Mouse (Mus musculus) erythroid progenitor cell, adult 5-6 weeks (primary cell): ENCODE data around the gene Tldc1. TPM values are rescaled to one million over a fixed set of nuclear protein-coding genes. Genes with fewer than 3 reads are reported as not detected.
A peak's percentile ranks its signal among the peaks of the same experiment; 100 is the strongest.

Source experiments
- ATAC-seq: replicated peaks from 2 replicates; pipeline ENCODE4 v1.8.0; 2016; ENCODE audit warnings: moderate number of reproducible peaks, mild to moderate bottlenecking, moderate TSS enrichment, inconsistent platforms; ENCODE audit not compliant: poor library complexity, low FRiP score, severe bottlenecking
- total RNA-seq, 2 experiments: library from RNA; stranded (forward) in 1 of 2; stranded (reverse) in 1 of 2; fragments of 150-400 nt in 1 of 2; fragments of 186-747, 209-891 nt in 1 of 2; gene quantifications; 2 replicates each; pipeline versions ENCODE4 v1.2.3 to v1.2.4; 2015 to 2017; ENCODE audit warnings: low replicate concordance in 2 of 2

Tldc1 gene
- total RNA-seq (2015; ENCODE audit: low replicate concordance), result 4.2 TPM in 1 of 2 replicates, not detected in the other
- 0.51 TPM in 1 of 2 replicates, not detected in the other for total RNA-seq (2017; ENCODE audit: low replicate concordance)

- peak; percentile 94 for ATAC-seq
These were observed at the start of gene Tldc1 for GRCm38 (mm10) chr8:119778263-119778662. Gene Tldc1 (minus strand): TSS chr8:119778416.

DNA sequence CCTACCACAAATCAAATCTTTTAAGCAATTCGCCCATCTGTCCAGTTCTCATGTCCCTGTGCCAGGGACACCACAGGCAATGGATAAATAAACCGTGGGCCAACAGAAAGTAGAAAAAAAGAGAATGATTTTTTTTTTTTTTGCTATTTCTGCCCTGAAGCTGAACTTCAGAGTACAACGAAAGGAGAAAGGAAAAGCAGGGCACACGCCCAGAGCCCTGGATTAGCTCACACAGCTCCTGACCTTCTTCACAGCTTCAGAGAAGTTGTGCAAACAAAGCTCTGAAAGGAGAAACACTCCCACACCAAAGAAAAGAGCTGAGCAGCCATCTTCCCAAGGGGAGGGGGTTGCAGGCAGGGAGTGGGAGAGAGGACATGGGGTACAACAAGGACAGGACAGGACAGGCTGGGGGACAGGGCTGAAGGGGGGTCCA lies 49.5 kb upstream of the Tldc1 start:
- no peak for ATAC-seq

DNA sequence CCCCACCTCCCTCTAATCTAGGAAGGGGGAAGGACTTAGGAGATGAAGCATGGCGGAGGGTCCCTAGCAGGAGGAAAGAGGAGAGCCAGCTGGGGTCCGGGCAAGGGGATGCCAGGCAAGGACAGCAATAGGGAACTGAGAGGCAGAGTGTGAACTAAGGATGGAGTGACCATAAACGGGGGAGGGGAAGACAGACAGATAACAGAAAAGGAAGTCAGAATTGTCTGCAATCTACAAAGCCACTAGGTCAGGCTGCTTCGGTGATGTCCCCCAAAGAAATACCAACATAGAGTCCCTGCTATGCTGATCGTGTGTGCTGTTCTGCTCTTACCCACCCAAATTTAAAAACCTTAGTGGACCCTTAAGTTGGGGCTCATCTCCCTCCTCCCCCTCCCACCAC lies 48.8 kb upstream of the Tldc1 start:
- no peak for ATAC-seq

- ATAC-seq, result no peak
These were observed 47.9 kb upstream of the Tldc1 start for GRCm38 (mm10) chr8:119825950-119826730.

- no peak for ATAC-seq
These were observed 46.6 kb upstream of the Tldc1 start for GRCm38 (mm10) chr8:119824809-119825273.

DNA sequence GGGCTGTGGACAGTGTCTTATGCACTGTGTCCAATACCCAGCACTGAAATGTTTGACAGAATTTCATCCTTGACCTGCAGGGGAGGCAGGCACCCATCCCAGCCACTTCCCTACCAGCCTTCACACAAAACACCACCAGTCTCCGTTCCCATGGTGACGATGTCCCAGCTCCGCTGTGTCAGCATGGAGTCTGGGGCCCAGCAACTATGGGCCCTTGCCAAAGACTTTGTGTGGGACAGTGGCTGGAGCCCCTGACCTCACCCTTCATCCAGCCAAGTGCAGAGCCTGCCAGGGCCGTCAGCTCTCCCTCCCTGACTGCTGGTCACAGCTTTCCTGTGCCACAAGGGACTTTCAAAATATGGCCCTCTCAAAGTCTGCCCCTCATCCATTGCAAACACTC lies 45.9 kb upstream of the Tldc1 start:
- no peak for ATAC-seq

- no peak for ATAC-seq
These were observed 45.1 kb upstream of the Tldc1 start for GRCm38 (mm10) chr8:119823278-119823677.

DNA sequence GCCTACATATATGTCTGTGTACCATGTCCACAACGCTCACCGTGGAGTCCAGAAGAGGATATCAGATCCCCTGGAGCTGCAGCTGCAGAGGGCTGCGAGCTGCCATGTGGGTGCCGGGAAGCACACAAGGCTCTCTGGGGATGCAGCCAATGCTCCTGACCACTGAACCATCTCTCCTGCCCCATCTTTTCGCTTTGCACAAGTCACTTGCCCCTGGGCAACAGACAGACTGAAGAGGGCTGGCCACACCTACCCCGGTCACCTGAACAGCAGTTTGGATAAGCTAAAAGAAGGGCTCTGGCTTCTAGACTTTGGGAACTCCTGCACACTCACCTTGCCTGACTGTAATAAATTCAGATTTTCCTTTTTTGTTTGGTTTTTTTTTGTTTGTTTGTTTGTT lies 43.5 kb upstream of the Tldc1 start:
- ATAC-seq, result no peak

DNA sequence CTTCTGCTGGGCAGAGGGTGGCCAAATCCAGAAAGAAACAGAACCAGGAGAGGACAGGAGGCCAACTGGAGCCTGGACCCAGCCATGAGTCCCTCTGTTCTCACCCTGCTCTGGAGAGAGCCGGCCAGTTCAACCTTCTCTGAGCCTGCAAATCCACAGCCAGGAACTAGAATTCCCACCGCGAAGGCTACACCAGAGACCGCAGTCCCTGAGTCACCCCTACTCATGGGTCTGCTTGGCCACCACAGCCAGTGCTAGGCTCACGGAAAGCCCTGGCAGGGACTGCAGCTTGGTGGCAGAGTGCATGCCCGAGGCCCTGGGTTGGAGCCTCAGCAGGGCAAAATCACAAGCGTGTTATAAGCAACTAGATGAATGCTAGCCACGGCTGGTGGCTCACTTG lies 41.8 kb upstream of the Tldc1 start:
- no peak for ATAC-seq

DNA sequence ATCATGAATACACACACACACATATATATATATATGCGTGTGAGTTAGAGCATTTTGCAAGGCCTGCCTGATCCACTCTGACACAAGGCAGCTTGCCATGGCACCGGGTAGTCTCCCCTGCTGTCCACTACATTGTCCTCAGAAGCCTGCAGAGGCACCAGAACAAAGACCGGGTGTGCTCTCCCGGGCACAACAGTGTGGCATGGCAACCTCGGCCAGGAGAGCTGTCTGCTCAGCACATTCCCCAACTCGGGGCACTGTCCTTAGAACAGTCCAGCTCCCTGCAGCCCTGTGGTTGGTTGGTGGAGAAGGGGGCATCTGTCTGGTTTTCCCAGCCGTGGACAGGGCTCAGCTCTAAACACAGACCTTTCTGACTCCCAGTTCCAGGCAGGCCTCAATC lies 41.1 kb upstream of the Tldc1 start:
- ATAC-seq, result no peak

DNA sequence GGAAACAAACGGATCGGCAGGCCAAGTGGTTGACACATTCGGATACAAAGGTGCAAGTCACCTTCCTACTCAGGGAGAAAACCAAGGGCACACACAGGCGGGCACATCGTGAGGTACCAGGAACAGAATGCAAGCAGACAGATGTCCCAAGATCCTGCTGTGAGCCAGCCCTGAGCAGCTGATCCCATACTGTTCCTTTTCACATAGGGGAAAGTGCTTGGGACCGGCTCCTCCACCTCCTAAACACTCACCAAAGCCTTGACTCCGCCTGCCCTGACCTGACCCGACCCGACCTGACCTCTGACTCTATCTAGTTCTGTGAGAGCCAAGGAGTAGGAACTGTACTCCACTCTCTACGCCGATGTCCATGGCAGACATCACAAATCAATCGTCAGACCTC lies 39.2 kb upstream of the Tldc1 start:
- ATAC-seq, result no peak

DNA sequence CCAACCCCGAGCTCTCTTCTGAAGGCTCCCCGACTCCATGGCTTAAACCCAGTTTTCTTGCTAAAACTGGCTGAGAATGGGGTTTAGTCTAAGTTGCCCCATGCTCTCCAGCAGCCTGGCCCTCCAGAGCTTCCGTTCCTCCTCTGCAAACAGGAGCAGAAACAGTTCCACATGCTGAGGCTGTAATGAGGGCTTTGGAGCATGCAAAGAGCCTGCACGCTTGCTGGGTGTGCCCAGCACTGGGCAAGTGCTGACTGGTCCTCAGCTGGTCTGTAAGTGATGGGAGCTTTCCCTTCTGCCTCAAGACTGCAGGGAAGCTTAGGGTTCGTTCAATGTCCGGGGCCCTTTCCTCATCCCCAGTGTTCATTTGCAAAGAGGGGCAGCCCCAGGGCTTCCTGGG lies 38.0 kb upstream of the Tldc1 start:
- no peak for ATAC-seq

DNA sequence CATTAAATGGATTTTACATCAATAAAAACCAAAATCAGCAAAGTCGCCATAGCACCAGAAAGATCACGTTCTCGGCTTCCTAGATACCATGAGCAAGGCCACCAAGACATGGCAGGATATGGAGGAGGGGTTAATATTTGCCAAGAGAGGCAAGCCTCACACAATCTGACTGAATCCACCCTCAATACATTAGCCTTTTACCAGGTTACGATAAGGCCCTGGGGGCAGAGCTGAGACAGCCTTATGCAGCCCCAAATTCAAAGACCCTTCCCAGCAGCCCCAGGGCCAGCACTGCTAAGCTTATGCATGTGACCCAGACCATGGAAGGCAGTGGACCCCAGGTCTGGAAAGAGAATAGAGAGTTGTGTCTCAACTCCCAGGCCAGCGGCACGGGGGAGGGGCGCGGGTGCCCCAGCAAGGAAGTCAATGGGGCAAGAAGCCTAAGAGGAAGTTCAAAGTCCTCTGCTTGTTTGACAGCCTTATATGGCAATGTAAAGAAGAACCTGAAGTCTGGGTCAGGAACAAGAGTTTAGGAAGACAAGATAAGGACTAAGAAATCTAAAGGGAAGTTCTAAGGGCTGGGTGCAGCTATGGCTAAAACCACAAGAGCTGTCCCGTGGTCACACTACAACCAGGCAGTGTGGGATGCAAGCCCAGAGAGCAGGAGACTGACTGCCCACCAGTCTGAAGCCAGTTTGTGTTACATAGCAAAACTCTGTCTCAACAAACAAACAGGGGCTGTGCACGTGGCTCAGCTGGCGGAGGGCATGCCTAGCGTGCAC lies 34.6 kb upstream of the Tldc1 start:
- no peak for ATAC-seq

DNA sequence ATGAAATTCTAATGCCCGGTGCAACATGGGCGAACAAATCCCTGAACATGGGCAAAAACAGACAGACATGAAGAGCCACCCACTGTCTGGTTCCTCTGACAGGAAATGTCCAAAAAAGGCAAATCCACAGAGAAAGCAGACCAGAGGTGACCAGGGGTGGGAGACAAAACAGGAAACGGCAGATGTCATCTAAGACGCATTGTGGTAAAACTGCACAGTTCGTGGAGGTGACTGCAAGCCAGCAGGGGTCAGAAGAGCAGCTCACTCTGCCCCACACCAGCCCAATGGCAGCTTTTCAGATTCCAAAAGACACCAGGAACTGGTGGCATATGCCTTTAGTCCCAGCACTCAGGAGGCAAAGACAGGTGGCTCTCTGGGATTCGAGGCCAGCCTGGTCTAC lies 33.7 kb upstream of the Tldc1 start:
- ATAC-seq, result no peak

GRCm38 (mm10) chr8:119810953-119811499 lies 32.8 kb upstream of the Tldc1 start:
- no peak for ATAC-seq

GRCm38 (mm10) chr8:119810127-119810868 lies 32.1 kb upstream of the Tldc1 start:
- no peak for ATAC-seq

GRCm38 (mm10) chr8:119809620-119810019 lies 31.4 kb upstream of the Tldc1 start:
- no peak for ATAC-seq

DNA sequence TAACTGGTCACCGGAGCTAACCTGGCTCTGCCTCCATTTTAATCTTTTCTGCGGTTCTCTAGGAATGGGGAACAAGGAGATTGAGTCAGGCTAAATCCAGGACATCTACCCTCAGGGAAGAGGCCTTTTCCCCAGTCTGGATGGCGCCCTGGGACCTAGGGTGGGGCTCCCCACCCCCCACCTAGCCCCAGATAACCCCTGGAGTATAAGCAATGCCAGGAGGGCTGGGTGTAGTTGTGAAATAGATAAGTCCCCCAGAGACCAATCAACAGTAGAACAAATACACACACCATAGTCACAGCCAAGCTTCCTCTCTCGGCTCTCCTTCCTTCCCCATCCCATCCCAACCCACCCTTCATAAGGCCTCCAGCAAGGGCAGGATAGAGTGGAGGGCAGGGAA lies 29.5 kb upstream of the Tldc1 start:
- ATAC-seq, result no peak

DNA sequence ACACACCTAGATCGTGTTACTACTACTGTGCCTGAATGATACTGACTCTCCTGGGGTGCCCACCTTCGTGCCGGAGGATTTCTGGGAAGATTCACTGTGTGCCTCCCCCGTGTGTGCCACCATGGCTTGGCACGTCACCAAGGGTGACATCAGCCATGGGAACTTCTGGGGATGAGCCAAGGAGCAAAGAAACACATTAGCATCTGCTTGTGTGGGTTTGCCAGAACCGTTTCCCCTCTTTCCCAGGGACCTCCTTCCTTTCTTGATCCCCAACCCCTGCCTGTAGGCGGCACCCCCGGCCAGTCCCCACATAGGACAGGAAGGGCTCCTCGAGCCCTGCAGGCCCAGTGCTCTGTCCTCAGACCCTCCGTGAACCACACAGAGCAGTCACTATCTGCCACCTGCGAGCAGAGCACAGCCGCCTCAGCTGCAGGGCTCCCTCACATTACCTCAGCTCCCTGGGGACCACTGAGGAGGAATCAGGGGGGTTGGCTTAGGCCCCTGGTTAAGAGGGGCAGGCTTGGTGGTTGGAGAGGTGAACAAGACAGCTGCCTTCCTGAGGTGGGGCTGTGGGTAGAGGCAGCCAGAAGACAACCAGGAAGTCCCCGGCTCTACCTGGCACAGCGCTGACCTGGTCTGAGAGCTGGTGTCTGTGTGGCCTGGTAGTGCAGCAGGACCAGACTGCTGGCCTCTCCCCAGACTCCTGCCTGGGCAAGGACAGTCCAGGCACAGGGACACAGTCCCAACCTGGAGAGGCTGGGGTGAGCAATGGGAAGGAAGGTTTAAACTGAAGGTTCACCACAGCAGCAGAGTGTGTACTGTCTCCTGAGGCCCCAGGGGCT lies 28.4 kb upstream of the Tldc1 start:
- no peak for ATAC-seq
